Mouse (Mus musculus) heart, postnatal 10 days (tissue): ENCODE results near the gene Ndc1. TPM values are rescaled to one million over a fixed set of nuclear protein-coding genes. Genes with fewer than 3 reads are reported as not detected.
"Not testable (repeated sequence)": the region's sequence is repeated elsewhere in the genome, so short reads cannot be mapped to it uniquely, and the experiment has no call there.

Experiments used
- DNase-seq, 2 experiments: peaks; one replicate each; pipeline ENCODE4 v3.0.0; 2021
- intact Hi-C: fragments of 180-260 bp; cut with DNase I; formaldehyde crosslinking; loops from one replicate; pipeline ENCODE4 v1.15.1; 2025
- total RNA-seq, 2 experiments: library from RNA; stranded (reverse); gene quantifications; 2 replicates each; pipeline ENCODE4 v1.2.3; 2021

Ndc1 gene
- total RNA-seq, 2 experiments from 2014 or later = 15.0 to 16.7 TPM

- DNase-seq = no peak
- intact Hi-C loops = no loop called here
These were observed 4.8 kb upstream of the Ndc1 start for GRCm38 (mm10) chr4:107362755-107363154.

GRCm38 (mm10) chr4:107363573-107363972, 4.0 kb upstream of the Ndc1 start:
- DNase-seq = no peak
- intact Hi-C loops = no loop called here

GRCm38 (mm10) chr4:107364190-107364639, 3.4 kb upstream of the Ndc1 start:
- no peak for DNase-seq
- intact Hi-C loops = no loop called here

GRCm38 (mm10) chr4:107366408-107366807, 1.2 kb upstream of the Ndc1 start:
- intact Hi-C loops = loop anchor here (5.0 kb wide), 1 partner anchor 114 kb away; the partner anchor contains the start of genes Hspb11 and Lrrc42
- DNase-seq = not testable (repeated sequence)

- no peak for DNase-seq
- intact Hi-C loops = loop anchor here (5.0 kb wide), 1 partner anchor 680 kb away; no protein-coding TSS in a partner anchor
These were observed 4.7 kb downstream of the Ndc1 start for GRCm38 (mm10) chr4:107372304-107372703.

GRCm38 (mm10) chr4:107374677-107375076, 7.1 kb downstream of the Ndc1 start:
- intact Hi-C loops = loop anchor here (5.0 kb wide), 1 partner anchor 678 kb away; no protein-coding TSS in a partner anchor
- peak; percentile 16 to 34 for DNase-seq

- no peak for DNase-seq
- intact Hi-C loops = no loop called here
These were observed 11.4 kb downstream of the Ndc1 start for GRCm38 (mm10) chr4:107378954-107379353.

GRCm38 (mm10) chr4:107380871-107381270, 13.3 kb downstream of the Ndc1 start:
- intact Hi-C loops = no loop called here
- no peak for DNase-seq

GRCm38 (mm10) chr4:107387038-107387437, 19.5 kb downstream of the Ndc1 start:
- no peak for DNase-seq
- intact Hi-C loops = no loop called here

GRCm38 (mm10) chr4:107387465-107387864, 19.9 kb downstream of the Ndc1 start:
- DNase-seq = no peak
- intact Hi-C loops = no loop called here

- no peak for DNase-seq
- intact Hi-C loops = no loop called here
These were observed 20.7 kb downstream of the Ndc1 start for GRCm38 (mm10) chr4:107388291-107388690.

GRCm38 (mm10) chr4:107389345-107389744, 21.8 kb downstream of the Ndc1 start:
- no peak for DNase-seq
- intact Hi-C loops = no loop called here

- intact Hi-C loops = no loop called here
- DNase-seq = no peak
These were observed 26.2 kb downstream of the Ndc1 start for GRCm38 (mm10) chr4:107393771-107394170.

GRCm38 (mm10) chr4:107420202-107420601, 52.6 kb downstream of the Ndc1 start:
- no peak for DNase-seq
- intact Hi-C loops = no loop called here

GRCm38 (mm10) chr4:107421711-107422110, 54.1 kb downstream of the Ndc1 start:
- no peak for DNase-seq

GRCm38 (mm10) chr4:107422176-107422575, 54.6 kb downstream of the Ndc1 start:
- DNase-seq = peak; percentile 45 to 70
- intact Hi-C loops = loop anchor here (1.0 to 2.0 kb wide), 2 partner anchors 31 to 231 kb away; no protein-coding TSS in a partner anchor

More at GRCm38 (mm10) chr4:107421711-107422110, 54.1 kb downstream of the Ndc1 start:
- intact Hi-C loops = loop anchor here (1.0 to 2.0 kb wide), 2 partner anchors 31 to 232 kb away; no protein-coding TSS in a partner anchor

- no peak for DNase-seq
- intact Hi-C loops = no loop called here
These were observed 58.0 kb downstream of the Ndc1 start for GRCm38 (mm10) chr4:107425616-107426015.

- intact Hi-C loops = no loop called here
- DNase-seq = no peak
These were observed 59.0 kb downstream of the Ndc1 start for GRCm38 (mm10) chr4:107426631-107427030.

GRCm38 (mm10) chr4:107432717-107433116, 65.1 kb downstream of the Ndc1 start:
- intact Hi-C loops = no loop called here
- DNase-seq = peak; percentile 14 to 36

- intact Hi-C loops = no loop called here
These were observed 66.4 kb downstream of the Ndc1 start for GRCm38 (mm10) chr4:107433998-107434355.

GRCm38 (mm10) chr4:107434356-107435237, 67.0 kb downstream of the Ndc1 start, which contains the start of gene Glis1:
Gene Glis1, plus strand, starts transcription at chr4:107434591.
- intact Hi-C loops = no loop called here
- DNase-seq = peak; percentile 65 to 79

More at GRCm38 (mm10) chr4:107433998-107434355, 66.4 kb downstream of the Ndc1 start:
- DNase-seq = no peak
